In genomic region chr9:62827939-62828652, GRCm38 (mm10) we compare ENCODE assay signal across 8 mouse cellular contexts. TPM values are rescaled to one million over a fixed set of nuclear protein-coding genes. Genes with fewer than 3 reads are reported as not detected.
DNase-seq lines count a peak whose midpoint lies in the region; ATAC-seq lines count a peak whose summit lies in the region.

No protein-coding gene starts in this region.

- peak; percentile 31 for ATAC-seq in common myeloid progenitor, adult 5-6 weeks (replicated peaks; ENCODE audit: low read depth, poor library complexity, severe bottlenecking)
- no peak for ATAC-seq in heart, embryonic 16.5 days (replicated peaks; ENCODE audit: extremely low read depth, insufficient read depth, low FRiP score)
- peak; percentile 50 for ATAC-seq in liver, embryonic 12.5 days
- no peak for ATAC-seq in neural tube, embryonic 11.5 days (ENCODE audit: insufficient read depth, low FRiP score, low TSS enrichment)

- peaks cover 9% of the 10 kb centered on the region; the same call in 1 of the 2 replicates for H3K4me1 ChIP-seq in heart, embryonic 16.5 days (ENCODE audit: control insufficient read depth, insufficient read depth, low read length)
- H3K4me1 ChIP-seq in liver, embryonic 12.5 days = peaks cover 47% of the 10 kb centered on the region
- H3K4me1 ChIP-seq in neural tube, embryonic 11.5 days (ENCODE audit: control insufficient read depth, insufficient read depth, low read length) = peaks cover 4% of the 10 kb centered on the region; the same call in 1 of the 2 replicates

- 3% methylated on average over 24 of the region's 24 CpGs for WGBS in heart, embryonic 16.5 days
- WGBS in liver, embryonic 12.5 days (ENCODE audit: insufficient replicate concordance) = 3% methylated on average over 24 of the region's 24 CpGs
- WGBS in neural tube, embryonic 11.5 days = 10% methylated on average over 24 of the region's 24 CpGs

- H3K9ac ChIP-seq in heart, embryonic 16.5 days (ENCODE audit: low read length) = peak overlapping the region; percentile 52; the same call in 1 of the 2 replicates
- peak overlapping the region; percentile 65 for H3K9ac ChIP-seq in liver, embryonic 12.5 days
- H3K9ac ChIP-seq in neural tube, embryonic 11.5 days (ENCODE audit: low read length) = peak overlapping the region; percentile 11; the same call in 1 of the 2 replicates

- peak; percentile 15 for DNase-seq in adrenal gland, postnatal 10 days
- DNase-seq in adrenal gland, postnatal 14 days = no peak
- peak; percentile 77 for DNase-seq in 3T3-L1 (ENCODE audit: low read depth, low spot score)
- DNase-seq in neural tube, embryonic 11.5 days (ENCODE audit: low spot score) = peak; percentile 33
- DNase-seq in frontal cortex, postnatal 14 days (ENCODE audit: low spot score in 2 of 2) = no peak

- peak overlapping the region; percentile 77 for H3K4me2 ChIP-seq in heart, embryonic 16.5 days (ENCODE audit: low read depth, low read length)
- H3K4me2 ChIP-seq in liver, embryonic 12.5 days = peak overlapping the region; percentile 84
- peak overlapping the region; percentile 33 for H3K4me2 ChIP-seq in neural tube, embryonic 11.5 days (ENCODE audit: low read depth)

- H3K36me3 ChIP-seq in heart, embryonic 16.5 days (ENCODE audit: control insufficient read depth, insufficient read depth) = no peaks in the 10 kb centered on the region
- H3K36me3 ChIP-seq in liver, embryonic 12.5 days = no peaks in the 10 kb centered on the region
- no peaks in the 10 kb centered on the region for H3K36me3 ChIP-seq in neural tube, embryonic 11.5 days (ENCODE audit: control insufficient read depth, insufficient read depth, low read length)

- H3K27me3 ChIP-seq in heart, embryonic 16.5 days (ENCODE audit: control insufficient read depth, insufficient read depth, low read length) = no peaks in the 10 kb centered on the region
- H3K27me3 ChIP-seq in liver, embryonic 12.5 days (replicated peaks) = no peaks in the 10 kb centered on the region
- no peaks in the 10 kb centered on the region for H3K27me3 ChIP-seq in neural tube, embryonic 11.5 days (ENCODE audit: control insufficient read depth, insufficient read depth, low read length)

- no peaks in the 10 kb centered on the region for H3K9me3 ChIP-seq in heart, embryonic 16.5 days (replicated peaks; ENCODE audit: control insufficient read depth, low read length)
- H3K9me3 ChIP-seq in liver, embryonic 12.5 days (replicated peaks) = no peaks in the 10 kb centered on the region
- H3K9me3 ChIP-seq in neural tube, embryonic 11.5 days (ENCODE audit: control insufficient read depth, low read length) = no peaks in the 10 kb centered on the region

- peak overlapping the region; percentile 46 for H3K4me3 ChIP-seq in heart, embryonic 16.5 days (ENCODE audit: low read length)
- H3K4me3 ChIP-seq in liver, embryonic 12.5 days = peak overlapping the region; percentile 50
- no peak overlapping the region for H3K4me3 ChIP-seq in neural tube, embryonic 11.5 days (ENCODE audit: low read depth, low read length)

- H3K27ac ChIP-seq in heart, embryonic 16.5 days (ENCODE audit: low read length) = peak overlapping the region; percentile 67
- peak overlapping the region; percentile 81 for H3K27ac ChIP-seq in liver, embryonic 12.5 days
- no peak overlapping the region; the same call in 1 of the 2 replicates for H3K27ac ChIP-seq in neural tube, embryonic 11.5 days (ENCODE audit: low read depth, low read length)

RNA-seq across cellular contexts. Expression of gene Cln6, which starts 10.5 kb away (rescaled TPM):
- total RNA-seq in adrenal gland, postnatal 10 days (2021) = 10 to 100 TPM; 18.2 to 24.4 TPM
- 17.6 and 23.5 TPM in 2 replicates for total RNA-seq in adrenal gland, postnatal 14 days (2021)
- total RNA-seq in common myeloid progenitor, adult 5-6 weeks (2017) = 27.5 and 28.0 TPM in 2 replicates
- 15.9 and 16.3 TPM in 2 replicates for polyA plus RNA-seq in heart, embryonic 16.5 days (2015; fragmentation: Nextera tagmentation; extraction: Ambion mirVana)
- polyA plus RNA-seq in liver, embryonic 12.5 days (2016; fragmentation: Nextera tagmentation; extraction: Ambion mirVana) = 15.2 and 18.5 TPM in 2 replicates
- polyA plus RNA-seq in neural tube, embryonic 11.5 days (2014; fragmentation: Nextera tagmentation; extraction: Ambion mirVana) = 10.2 and 10.4 TPM in 2 replicates

RNA-seq across cellular contexts. Expression of gene Fem1b, which starts 16.4 kb away (rescaled TPM):
- total RNA-seq in adrenal gland, postnatal 10 days (2021) = 10 to 100 TPM; 34.5 to 37.6 TPM
- 38.4 and 38.9 TPM in 2 replicates for total RNA-seq in adrenal gland, postnatal 14 days (2021)
- total RNA-seq in common myeloid progenitor, adult 5-6 weeks (2017) = 58.3 and 67.7 TPM in 2 replicates
- 12.1 and 13.4 TPM in 2 replicates for polyA plus RNA-seq in heart, embryonic 16.5 days (2015; fragmentation: Nextera tagmentation; extraction: Ambion mirVana)
- 19.5 and 20.3 TPM in 2 replicates for polyA plus RNA-seq in liver, embryonic 12.5 days (2016; fragmentation: Nextera tagmentation; extraction: Ambion mirVana)
- 57.2 and 59.3 TPM in 2 replicates for polyA plus RNA-seq in neural tube, embryonic 11.5 days (2014; fragmentation: Nextera tagmentation; extraction: Ambion mirVana)

RNA-seq across cellular contexts. Expression of gene Calml4, which starts 29.8 kb away (rescaled TPM):
- 10 to 100 TPM; 12.2 to 13.7 TPM for total RNA-seq in adrenal gland, postnatal 10 days (2021)
- total RNA-seq in adrenal gland, postnatal 14 days (2021) = 8.6 and 9.5 TPM in 2 replicates
- 9.4 TPM in 1 of 2 replicates, not detected in the other for total RNA-seq in common myeloid progenitor, adult 5-6 weeks (2017)
- 3.4 and 4.2 TPM in 2 replicates for polyA plus RNA-seq in heart, embryonic 16.5 days (2015; fragmentation: Nextera tagmentation; extraction: Ambion mirVana)
- polyA plus RNA-seq in liver, embryonic 12.5 days (2016; fragmentation: Nextera tagmentation; extraction: Ambion mirVana) = 1.2 and 2.7 TPM in 2 replicates
- 1.4 and 1.8 TPM in 2 replicates for polyA plus RNA-seq in neural tube, embryonic 11.5 days (2014; fragmentation: Nextera tagmentation; extraction: Ambion mirVana)

Comparison
In these comparisons a context has a peak if more than half of its experiments do, and no peak if none do; other contexts are left out.
1. DNase-seq: peak in adrenal gland, postnatal 10 days (single experiment), 3T3-L1 (single experiment) and neural tube, embryonic 11.5 days (single experiment); none in adrenal gland, postnatal 14 days (single experiment) and frontal cortex, postnatal 14 days (0 of 2).
2. ATAC-seq: peak in common myeloid progenitor, adult 5-6 weeks (single experiment) and liver, embryonic 12.5 days (single experiment); none in heart, embryonic 16.5 days (single experiment) and neural tube, embryonic 11.5 days (single experiment).
3. H3K4me2 ChIP-seq: peak in every context shown above with its lines; median percentile 84 in liver, embryonic 12.5 days; 77 in heart, embryonic 16.5 days; 33 in neural tube, embryonic 11.5 days.
4. H3K9ac ChIP-seq: peak in every context shown above with its lines; median percentile 65 in liver, embryonic 12.5 days; 52 in heart, embryonic 16.5 days; 11 in neural tube, embryonic 11.5 days.